Mouse (Mus musculus): ENCODE data around the gene Tead1.

Tead1 gene

DNA sequence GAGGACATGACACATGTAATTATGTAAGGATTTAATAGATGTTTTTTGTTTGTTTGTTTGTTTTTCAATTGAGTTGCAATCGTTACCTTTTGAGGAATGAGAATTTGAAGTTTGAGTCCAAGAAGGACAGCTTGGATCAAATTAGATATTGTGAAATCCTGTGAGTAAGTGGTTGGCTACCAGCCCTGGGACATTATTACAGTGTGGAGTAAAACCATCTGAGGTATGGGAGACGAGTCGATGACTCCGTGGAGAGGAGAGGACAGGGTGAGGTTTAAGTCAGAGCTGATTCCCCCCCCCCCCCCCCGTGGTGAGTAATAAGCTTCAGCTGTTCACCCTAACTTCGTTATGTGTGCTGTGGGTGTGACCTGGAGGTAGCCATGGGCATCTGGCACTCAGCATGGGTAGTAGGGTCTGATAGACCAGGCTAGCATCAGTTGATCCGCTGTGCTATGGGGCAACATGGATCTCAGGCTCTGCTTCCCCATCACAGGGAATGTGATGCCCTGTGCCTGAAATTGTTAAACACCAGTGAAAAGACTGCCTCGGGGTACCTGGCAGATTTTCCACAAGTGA, 134.7 kb downstream of the Tead1 start:
- peak; percentile 60 for DNase-seq (ENCODE audit: low read depth, low spot score)

GRCm38 (mm10) chr7:112816016-112816415, 136.9 kb downstream of the Tead1 start:
- DNase-seq (ENCODE audit: low read depth, low spot score) = no peak

DNA sequence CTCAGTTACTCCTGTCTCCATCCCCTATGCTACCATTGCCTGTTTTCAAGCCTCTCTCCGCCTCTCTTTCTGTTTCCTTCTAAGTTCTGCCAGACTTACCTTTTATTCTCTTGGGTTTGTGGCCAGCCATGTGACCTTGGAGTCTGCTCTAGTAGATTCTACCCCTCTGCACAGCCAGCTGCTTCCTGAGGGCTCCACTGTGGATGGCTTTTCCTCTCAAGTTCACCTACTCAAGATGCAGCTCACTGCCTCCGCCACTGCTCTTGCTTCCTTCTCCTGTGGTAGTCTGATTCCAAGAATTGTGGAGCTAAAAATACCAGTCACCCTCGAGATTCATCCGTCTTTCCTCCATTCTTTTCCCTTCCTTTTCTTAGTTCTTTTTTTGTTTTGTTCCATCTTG, 140.7 kb downstream of the Tead1 start:
- DNase-seq (ENCODE audit: low read depth, low spot score) = no peak

- DNase-seq (ENCODE audit: low read depth, low spot score) = no peak
These were observed 143.8 kb downstream of the Tead1 start for GRCm38 (mm10) chr7:112822879-112823278.

- no peak for DNase-seq (ENCODE audit: low read depth, low spot score)
These were observed 144.5 kb downstream of the Tead1 start for GRCm38 (mm10) chr7:112823621-112824020.

GRCm38 (mm10) chr7:112825339-112825781, 146.2 kb downstream of the Tead1 start:
- DNase-seq (ENCODE audit: low read depth, low spot score) = no peak

DNA sequence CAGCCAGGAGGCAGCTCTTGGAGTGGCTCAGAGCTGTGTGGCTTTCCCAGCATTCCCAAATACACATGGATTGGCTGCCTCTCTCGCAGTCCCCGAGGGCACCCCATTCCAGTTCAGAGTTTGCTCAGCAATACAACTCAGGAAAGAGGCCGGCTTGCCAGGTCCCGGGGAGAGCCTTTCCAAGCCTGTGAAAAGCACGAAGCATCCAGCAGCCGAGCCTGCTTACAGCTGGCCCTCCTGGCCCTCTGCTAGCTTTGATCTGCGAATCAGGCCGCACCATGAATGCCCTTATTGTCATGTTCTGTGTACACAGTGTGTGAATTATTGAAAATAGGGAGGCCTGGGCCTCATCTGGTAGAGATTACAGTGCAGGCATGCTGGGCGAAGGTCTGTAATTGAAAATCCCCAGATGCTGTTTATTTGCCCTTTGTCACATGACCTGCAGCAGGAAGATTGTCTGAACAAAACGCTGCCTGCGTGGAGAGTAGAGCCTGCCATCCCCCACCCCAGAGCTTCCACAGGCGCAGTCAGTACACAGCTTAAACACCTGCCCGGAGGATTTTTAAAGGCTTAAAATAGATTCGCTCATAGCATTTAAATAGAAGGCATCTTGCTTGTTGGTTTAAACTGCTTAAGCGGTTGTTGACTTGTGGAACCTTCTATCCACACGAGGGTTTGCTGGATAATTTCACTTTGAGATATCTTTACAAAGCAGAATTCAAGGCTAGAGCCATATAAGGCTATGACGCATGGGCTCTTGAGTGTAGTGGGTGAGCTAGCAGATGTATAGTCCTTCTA, 147.2 kb downstream of the Tead1 start:
- DNase-seq (ENCODE audit: low read depth, low spot score) = peak; percentile 60

DNA sequence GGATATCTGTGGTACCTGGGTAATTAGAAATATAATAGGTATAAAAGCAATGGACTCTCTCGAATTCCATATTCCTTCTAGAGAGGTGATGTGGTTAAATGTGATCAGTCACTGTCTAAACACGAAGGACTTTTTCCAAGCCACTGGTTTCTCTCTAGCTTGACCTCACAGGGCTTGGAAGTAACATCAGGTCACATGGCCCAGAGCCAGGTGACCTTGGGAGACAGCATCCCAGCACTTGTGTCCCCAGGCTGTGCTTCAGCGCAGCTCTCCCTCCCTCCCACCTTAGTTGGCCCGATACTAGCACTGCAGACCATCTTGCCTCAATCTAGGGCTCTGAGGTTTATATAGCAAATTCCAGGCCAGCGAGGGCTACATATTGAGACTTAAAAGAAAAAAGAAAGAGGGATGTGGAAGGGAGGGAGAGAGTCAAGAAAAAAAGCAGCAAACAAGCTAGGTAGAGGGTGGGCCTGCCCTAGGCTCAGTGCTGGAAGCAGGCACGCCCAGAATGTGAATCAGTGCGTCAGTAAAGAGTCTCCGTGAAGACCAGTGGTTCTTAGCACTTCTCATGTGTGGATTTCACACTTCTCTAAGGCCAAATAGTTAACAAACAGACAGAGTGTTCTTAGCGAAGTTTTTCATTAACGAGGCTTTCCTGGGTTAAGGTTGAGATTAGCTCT, 149.0 kb downstream of the Tead1 start:
- no peak for DNase-seq (ENCODE audit: low read depth, low spot score)

- no peak for DNase-seq (ENCODE audit: low read depth, low spot score)
These were observed 149.5 kb downstream of the Tead1 start for GRCm38 (mm10) chr7:112828696-112829022.

- no peak for DNase-seq (ENCODE audit: low read depth, low spot score)
These were observed 151.8 kb downstream of the Tead1 start for GRCm38 (mm10) chr7:112830946-112831345.

- DNase-seq (ENCODE audit: low read depth, low spot score) = no peak
These were observed 152.3 kb downstream of the Tead1 start for GRCm38 (mm10) chr7:112831446-112831845.

DNA sequence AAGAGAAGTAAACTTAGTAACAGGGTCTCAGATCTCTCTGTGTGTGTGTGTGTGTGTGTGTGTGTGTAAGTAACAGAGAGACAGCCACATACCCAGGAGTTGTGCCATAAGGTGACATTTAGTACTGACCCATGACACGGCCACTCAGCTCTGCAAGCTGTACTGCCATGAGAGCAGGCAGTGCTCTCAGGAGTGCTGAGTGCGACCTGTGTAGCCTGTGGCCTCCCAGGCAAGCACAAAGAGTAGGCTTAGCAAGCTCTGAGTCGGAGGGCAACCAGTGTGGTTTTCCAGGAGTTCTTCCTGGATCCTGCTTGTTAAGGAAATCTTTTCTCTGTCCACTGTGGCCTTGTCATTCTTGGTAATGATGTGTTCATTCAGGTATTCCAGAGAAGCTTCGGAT, 154.0 kb downstream of the Tead1 start:
- DNase-seq (ENCODE audit: low read depth, low spot score) = peak; percentile 52

DNA sequence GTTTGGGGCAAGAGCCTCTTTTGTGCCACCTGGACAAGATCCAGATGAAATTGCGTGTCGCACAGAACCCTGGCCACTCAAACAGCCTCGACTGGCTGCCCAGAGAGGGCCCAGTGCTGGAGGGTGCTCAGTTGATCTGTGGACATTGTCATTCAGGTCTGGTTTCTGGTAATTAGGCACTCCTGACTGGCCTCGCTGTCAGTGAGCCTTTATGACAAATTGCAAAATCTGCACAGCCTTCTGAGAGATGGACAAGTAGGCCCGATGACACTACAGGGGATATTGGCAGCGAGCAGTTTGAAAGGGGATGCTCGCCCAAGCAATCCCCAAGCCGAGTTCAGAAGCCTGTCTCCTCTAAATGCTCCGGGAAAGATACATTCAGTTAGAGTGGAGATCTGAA, 157.0 kb downstream of the Tead1 start:
- no peak for DNase-seq (ENCODE audit: low read depth, low spot score)

- DNase-seq (ENCODE audit: low read depth, low spot score) = no peak
These were observed 159.0 kb downstream of the Tead1 start for GRCm38 (mm10) chr7:112838131-112838530.

DNA sequence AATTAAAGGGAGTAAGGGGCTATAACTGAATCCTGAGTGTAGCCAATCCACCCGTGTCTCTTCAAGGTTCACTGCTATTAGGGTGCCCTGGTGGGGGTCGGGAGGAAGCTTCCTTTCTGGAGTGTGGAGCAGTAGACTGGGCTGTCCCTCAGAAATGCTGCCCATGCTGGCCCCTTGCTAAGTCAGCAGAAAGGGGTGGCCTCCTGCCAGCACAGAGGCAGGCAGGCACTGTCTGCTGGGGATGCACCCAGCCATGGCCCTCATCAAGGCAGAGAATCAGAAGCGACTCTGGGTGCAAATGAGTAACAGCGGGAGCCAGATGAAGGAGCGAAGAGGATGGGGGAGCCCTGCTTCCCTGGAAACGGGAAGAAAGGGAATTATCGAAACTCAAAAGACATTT, 161.2 kb downstream of the Tead1 start:
- no peak for DNase-seq (ENCODE audit: low read depth, low spot score)

DNA sequence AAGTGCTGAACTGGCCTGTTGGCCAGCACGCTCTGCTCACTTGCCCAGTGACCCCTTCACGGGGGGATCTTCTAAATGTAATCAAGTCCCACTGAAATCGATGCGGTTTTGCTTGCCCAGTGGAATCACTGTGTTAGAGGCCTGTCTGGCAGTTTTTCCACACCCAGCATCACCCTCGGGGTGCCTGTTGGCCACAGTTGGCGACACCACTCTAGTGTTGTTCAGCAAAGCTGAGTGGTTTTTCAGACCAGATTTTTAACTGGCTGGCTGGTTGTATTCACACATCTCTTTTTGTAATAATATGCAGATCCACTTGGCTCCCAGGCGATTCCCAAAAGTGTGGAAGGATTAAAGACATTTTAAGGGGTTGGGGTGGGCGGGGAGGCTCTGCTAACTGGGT, 161.8 kb downstream of the Tead1 start:
- no peak for DNase-seq (ENCODE audit: low read depth, low spot score)

DNA sequence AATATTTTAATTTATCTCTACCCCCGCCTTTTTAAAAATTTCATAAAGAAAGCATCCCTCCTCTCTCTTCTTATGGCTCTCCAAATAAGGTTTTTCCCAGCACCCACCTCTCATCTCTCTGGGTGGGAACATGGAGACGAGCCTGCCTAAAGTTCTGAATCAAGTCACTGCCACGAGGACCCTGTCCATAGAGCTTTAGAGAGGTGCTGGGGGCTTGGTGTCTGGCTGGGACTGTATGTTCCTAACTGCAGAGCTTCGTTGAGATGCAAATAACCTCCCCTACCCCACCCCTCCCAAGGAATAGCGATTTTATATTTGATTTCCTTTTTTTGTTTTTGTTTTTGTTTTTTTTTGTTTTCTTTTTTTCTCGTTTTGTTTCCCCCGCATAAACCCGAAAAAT, 162.4 kb downstream of the Tead1 start:
- DNase-seq (ENCODE audit: low read depth, low spot score) = no peak

DNA sequence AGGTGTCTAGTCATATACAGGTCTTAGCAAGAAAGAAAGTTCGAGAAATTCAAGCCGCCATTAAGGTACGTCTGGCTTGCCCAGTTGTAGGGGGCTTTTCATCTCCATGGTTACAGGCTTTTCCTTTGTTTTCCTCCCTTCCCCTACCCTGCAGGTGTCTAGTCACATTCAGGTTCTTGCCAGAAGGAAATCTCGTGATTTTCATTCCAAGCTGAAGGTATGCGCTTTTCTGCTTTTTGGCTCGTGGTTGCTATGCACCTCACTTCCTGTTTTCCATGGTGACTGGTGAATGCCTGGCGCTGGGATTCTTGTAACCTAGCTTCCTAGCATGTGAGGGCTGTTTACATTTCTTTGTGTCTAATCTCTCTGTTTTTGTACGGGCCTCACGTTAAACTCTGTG, 162.8 kb downstream of the Tead1 start:
- no peak for DNase-seq (ENCODE audit: low read depth, low spot score)

DNA sequence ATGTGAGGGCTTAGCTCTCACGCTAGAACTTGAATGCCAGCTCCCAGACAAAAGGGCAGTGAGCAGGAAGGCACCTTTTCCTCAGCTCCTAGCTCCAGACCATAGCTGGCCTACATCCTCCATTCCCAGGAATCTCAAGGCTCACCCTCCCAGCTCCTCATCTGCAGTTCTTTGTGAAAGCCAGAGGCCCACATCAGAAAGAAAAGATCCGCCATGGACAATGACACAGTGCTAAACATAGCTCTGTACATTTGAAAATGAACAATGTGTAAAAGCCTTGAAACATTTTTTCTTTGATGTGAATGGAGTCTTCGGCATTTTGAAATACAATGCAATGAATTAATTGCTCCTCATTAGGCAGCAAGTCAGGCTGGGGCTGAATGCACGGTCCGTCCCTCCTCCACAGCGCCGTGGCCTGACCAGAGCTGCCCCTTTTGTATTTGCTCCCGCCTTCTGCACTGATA, 172.2 kb downstream of the Tead1 start:
- no peak for DNase-seq (ENCODE audit: low read depth, low spot score)

DNA sequence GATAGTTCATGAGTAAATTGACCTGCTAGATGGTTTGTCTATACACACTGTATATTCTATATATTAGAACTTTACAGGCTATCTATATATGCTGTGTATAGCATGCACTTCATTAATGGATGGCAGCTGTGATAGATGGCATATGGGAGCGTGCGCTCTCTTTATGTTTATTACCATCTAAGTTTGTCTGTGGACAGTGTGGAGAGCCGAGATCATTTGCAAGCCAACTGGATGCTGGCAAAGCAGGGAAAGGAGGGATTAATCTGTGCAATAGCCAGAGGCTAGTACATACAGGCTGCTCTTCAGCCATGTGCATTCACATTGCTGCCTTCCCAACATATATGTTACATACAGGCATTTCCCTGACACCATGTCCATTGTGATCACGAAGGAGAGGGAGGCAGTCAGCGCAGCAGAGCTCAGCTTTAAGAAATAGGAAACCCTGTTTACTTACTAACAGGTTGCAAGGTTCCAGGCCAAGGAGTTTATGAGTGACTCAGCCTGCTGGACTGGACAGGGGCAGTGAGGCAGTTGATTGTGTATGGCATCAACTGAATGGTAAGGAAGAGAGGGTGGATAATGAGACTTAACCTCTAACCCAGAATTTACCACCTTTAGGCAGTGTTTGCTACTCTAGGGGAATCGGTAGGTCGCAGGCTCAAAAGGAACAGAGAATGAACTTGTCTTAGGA, 173.2 kb downstream of the Tead1 start:
- DNase-seq (ENCODE audit: low read depth, low spot score) = peak; percentile 48

- no peak for DNase-seq (ENCODE audit: low read depth, low spot score)
These were observed 174.7 kb downstream of the Tead1 start for GRCm38 (mm10) chr7:112853857-112854256.

DNA sequence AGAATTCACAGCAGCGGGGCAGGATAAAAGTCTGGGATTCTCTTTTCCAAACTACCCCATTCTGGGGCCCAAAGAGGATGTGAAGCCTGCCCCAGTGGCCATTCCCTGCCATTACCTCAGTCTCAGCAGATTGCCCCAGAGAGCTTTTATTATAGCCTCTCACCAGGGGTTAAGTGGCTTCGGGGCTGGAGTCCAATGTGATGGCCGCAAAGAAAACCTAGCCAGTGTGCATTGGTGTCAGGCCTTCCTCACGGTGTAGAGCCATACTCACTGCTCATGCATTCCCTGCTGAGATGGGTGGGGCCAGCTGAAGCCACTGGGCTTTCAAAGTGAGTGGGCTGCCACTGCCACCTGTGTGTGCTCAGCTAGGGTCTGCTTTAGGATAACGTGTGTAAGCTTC, 175.4 kb downstream of the Tead1 start:
- no peak for DNase-seq (ENCODE audit: low read depth, low spot score)

Data from skeletal muscle tissue, adult 2 months (tissue).